Mouse (Mus musculus) heart, embryonic 10.5 days (tissue): ENCODE results near the gene Gm27021. TPM values are rescaled to one million over a fixed set of nuclear protein-coding genes. Genes with fewer than 3 reads are reported as not detected.

ENCODE experiments used
- DNase-seq: peaks from one replicate; pipeline ENCODE4 v3.0.0-alpha.2; 2017; ENCODE audit warnings: low spot score
- H3K27ac ChIP-seq: fragments of 300-500 bp; sonication (generic); 2 replicates; pipeline ENCODE4 v1.5.1; 2016; ENCODE audit warnings: mild to moderate bottlenecking
- H3K27me3 ChIP-seq: fragments of 300-500 bp; sonication (generic); 2 replicates; pipeline ENCODE4 v1.6.1; 2016; ENCODE audit warnings: mild to moderate bottlenecking; ENCODE audit not compliant: poor library complexity, insufficient read depth, severe bottlenecking
- H3K36me3 ChIP-seq: fragments of 300-500 bp; sonication (generic); 2 replicates; pipeline ENCODE4 v1.6.1; 2016; ENCODE audit warnings: mild to moderate bottlenecking, moderate library complexity
- H3K4me1 ChIP-seq: fragments of 300-500 bp; sonication (generic); 2 replicates; pipeline ENCODE4 v1.6.1; 2016; ENCODE audit warnings: mild to moderate bottlenecking
- H3K4me3 ChIP-seq: fragments of 300-500 bp; sonication (generic); 2 replicates; pipeline ENCODE4 v1.5.1; 2016; ENCODE audit warnings: mild to moderate bottlenecking, moderate library complexity
- H3K9me3 ChIP-seq: fragments of 300-500 bp; sonication (generic); 2 replicates; pipeline ENCODE4 v1.6.1; 2016; ENCODE audit warnings: mild to moderate bottlenecking, moderate library complexity
- WGBS: fragments of 180-500 bp; shearing (Covaris S2); methylation state at CpG from one replicate; pipeline ENCODE4 v1.1.7; 2016; 5-methylcytosine and 5-hydroxymethylcytosine counted together
- polyA plus RNA-seq: library from polyadenylated mRNA; unstranded; fragments of >200 nt; fragmentation: Nextera tagmentation; extraction: Ambion mirVana; gene quantifications from 2 replicates; pipeline ENCODE4 v1.2.1, GENCODE M21; 2016

Gm27021 gene
- polyA plus RNA-seq, 1 experiment from 2014 or later: 1.9 TPM

DNA sequence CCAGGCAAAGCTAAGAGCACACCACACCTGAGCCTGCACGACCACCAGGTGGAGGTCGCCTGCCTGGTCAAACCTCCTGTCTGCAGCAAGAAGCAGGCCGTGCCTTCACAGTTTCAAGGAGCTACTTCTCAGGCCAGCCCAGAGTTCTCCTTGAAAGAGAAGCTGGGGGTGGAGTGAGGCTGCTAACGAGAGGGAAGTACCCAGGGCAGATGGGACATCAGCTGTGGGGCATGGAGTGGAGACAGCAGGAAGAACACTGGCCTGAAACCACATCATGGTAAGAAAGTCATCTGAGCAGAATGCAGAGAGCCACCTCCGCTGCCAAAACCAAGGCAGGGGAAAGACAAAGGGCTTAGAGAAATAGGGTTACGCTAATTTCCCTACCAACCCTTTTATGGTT lies 3.3 kb downstream of the Gm27021 start:
- Histone ChIP-seq H3K36me3 (peaks cover 23% of the 10 kb centered on the region), H3K27me3 (no peaks in the 10 kb centered on the region), H3K4me3 (no peak overlapping the region), H3K4me1 (peaks cover 40% of the 10 kb centered on the region), H3K27ac (no peak overlapping the region), H3K9me3 (no peaks in the 10 kb centered on the region)
- 81% methylated on average over 6 of the region's 6 CpGs for WGBS
- no peak for DNase-seq

DNA sequence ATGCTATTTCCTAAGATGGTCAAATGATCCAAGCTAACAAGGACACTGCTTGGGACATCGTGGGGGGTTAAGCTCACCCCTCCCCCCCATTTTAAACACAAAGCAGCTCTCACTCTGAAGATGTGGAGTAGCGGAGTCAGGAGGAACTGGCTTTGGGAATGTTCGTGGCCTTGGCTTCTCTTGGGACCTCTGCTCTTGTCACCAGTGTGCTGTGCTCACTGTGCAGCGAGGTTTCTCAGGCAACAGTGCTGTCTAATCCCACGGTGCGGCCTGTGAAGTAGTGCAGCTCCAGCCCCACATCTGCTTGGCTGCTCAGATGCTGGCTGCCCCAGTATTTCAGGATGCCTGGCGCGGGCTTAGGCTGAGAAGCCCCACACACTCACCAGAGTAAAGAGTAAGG lies 10.5 kb downstream of the Gm27021 start:
- H3K36me3 ChIP-seq: peaks cover 73% of the 10 kb centered on the region
- H3K27ac ChIP-seq: no peak overlapping the region
- H3K27me3 ChIP-seq: no peaks in the 10 kb centered on the region
- H3K4me3 ChIP-seq: no peak overlapping the region
- no peaks in the 10 kb centered on the region for H3K9me3 ChIP-seq
- DNase-seq: no peak
- no peaks in the 10 kb centered on the region for H3K4me1 ChIP-seq
- 91% methylated on average over 8 of the region's 8 CpGs for WGBS

DNA sequence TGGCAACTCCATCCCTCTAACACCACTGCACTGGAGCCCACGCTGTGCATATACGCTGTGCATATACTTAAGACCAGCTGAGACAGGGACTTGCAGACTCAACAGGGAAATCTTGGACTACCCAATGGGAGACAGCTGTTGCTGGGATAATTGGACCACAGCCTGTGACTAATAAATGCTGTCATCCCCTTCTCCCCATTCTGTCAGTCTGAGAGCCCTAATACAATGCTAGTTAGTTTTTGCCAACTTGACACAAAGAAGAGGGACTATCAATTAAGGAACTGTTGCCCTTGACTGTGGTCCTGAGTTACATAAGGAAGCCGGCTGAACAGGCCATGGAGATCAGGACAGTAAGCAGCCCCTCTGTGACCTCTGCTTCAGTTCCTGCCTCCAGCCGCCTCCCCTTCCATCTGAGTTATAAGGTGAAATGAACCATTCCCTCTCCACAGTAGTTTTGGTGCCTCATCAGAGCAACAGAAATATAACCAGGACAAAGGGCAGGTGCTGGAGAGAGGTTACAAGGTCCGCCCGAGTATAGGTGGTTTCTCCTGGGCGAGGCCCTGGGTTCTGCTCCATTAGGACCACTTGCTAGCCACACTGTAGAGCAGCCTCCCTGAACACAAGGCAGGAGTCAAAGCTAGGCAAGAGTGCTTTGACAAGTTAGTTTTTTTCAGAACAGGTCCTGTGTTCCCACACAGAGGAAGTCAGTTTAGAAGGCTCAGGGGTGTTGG lies 11.4 kb downstream of the Gm27021 start:
- WGBS: 89% methylated on average over 7 of the region's 7 CpGs
- H3K9me3 ChIP-seq: no peaks in the 10 kb centered on the region
- H3K27ac ChIP-seq: no peak overlapping the region
- H3K36me3 ChIP-seq: peaks cover 73% of the 10 kb centered on the region
- no peak for DNase-seq
- no peaks in the 10 kb centered on the region for H3K27me3 ChIP-seq
- H3K4me1 ChIP-seq: no peaks in the 10 kb centered on the region
- H3K4me3 ChIP-seq: no peak overlapping the region

DNA sequence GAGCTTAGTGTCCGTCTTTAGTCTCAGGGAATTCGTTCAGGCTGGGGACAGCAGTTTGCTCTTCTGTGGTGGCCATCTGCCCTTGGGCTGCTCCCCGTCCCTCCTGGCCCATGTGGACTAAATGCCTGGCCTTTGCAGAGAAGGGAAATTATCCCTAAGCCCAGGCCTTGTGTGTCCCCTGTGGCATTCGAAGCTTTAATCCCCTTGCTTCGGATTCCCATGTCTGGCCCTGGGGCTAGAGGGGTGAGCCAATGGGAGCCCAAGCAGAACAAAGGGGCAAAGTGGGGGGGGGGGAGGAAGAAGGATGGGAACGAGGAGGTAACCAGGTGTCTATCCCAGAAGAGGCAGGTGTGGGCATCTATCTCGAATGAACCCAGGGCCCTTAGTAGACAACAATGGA lies 20.3 kb downstream of the Gm27021 start, which contains the start of gene 1190005I06Rik:
TSS of gene 1190005I06Rik (minus strand) at position 101 of the 400 bp plus-strand sequence.
- H3K9me3 ChIP-seq: no peaks in the 10 kb centered on the region
- H3K27me3 ChIP-seq: no peaks in the 10 kb centered on the region
- no peak for DNase-seq
- H3K36me3 ChIP-seq: 0 out of 2 replicates have a peak, but pooled peaks cover 8% of the 10 kb centered on the region
- H3K27ac ChIP-seq: no peak within 1 kb of the TSS
- WGBS: 55% methylated on average over 7 of the region's 7 CpGs
- no peaks in the 10 kb centered on the region for H3K4me1 ChIP-seq
- no peak within 1 kb of the TSS for H3K4me3 ChIP-seq

DNA sequence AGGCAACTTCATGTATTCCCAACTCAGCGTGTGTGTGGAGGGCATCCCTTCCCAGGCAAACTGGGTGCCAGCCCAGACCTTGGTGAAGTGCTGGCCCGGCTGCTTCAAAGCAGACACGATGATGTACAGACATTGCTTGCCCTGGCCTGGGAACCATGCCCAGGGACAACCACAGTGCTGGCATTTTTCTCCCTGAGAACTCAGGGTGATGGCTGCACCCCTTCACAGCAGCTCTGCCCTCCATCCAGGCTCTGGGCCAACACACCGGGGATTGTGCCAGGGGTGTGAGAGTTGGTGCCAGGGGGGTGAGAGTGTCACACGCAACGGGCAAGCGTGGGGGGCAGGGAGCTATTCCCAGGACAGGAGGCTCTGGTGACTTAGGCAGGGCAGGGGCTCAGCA lies 23.2 kb downstream of the Gm27021 start:
- H3K36me3 ChIP-seq: no peaks in the 10 kb centered on the region
- H3K9me3 ChIP-seq: no peaks in the 10 kb centered on the region
- no peak overlapping the region for H3K4me3 ChIP-seq
- no peak for DNase-seq
- no peak overlapping the region for H3K27ac ChIP-seq
- H3K4me1 ChIP-seq: 0 out of 2 replicates have a peak, but pooled peaks cover 12% of the 10 kb centered on the region
- 85% methylated on average over 7 of the region's 7 CpGs for WGBS
- H3K27me3 ChIP-seq: no peaks in the 10 kb centered on the region

DNA sequence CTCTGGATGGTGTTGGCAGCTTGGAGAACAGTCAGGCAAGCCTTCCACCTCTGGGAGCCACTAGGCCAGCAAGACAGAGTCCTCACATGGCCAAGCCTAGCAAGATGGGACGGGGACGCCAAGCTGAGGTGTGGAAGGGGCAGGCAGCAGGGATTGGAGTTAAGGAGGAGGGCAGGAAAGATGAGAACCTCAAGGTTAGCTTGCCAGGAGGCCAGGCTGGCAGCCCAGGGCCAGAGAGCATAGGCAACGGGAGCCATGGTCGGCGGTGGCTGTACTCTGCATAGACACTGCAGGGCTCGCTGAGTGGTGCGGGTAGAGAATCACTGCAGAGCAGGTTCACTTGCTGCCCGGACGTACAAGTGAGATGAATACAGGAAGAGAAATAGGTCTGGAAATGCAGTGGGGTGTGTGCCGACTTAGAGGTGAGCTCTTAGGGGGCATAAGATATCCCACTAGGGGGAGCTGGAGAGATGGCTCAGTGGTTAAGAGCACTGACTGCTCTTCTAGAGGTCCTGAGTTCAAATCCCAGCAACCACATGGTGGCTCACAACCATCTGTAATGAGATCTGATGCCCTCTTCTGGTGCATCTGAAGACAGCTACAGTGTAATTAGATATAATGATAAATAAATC lies 25.7 kb downstream of the Gm27021 start:
- 76% methylated on average over 10 of the region's 10 CpGs for WGBS
- H3K4me1 ChIP-seq: 0 out of 2 replicates have a peak, but pooled peaks cover 12% of the 10 kb centered on the region
- DNase-seq: no peak
- H3K4me3 ChIP-seq: no peak overlapping the region
- H3K9me3 ChIP-seq: no peaks in the 10 kb centered on the region
- no peak overlapping the region for H3K27ac ChIP-seq
- H3K36me3 ChIP-seq: no peaks in the 10 kb centered on the region
- H3K27me3 ChIP-seq: no peaks in the 10 kb centered on the region; the same call in 1 of the 2 replicates

DNA sequence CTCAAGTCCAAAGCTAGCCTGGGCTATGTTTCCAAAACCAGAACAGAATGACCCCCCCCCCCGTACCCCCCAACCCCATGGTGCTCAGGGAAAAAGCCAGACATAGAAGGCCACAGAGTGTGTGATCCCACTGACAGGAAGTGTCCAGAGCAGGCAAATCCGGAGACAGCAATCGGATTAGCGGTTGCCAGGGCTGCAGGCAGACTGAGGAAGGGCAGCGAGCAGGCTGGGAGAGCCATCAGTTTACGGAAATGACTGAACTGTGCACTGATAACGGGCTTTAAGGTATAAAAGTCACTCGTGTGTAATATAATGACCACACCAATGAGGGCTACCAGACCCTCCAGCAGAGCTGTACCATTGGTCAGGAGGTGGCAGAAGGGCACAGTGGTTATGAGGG lies 26.6 kb downstream of the Gm27021 start:
- Histone ChIP-seq H3K4me3 (no peak overlapping the region), H3K27ac (no peak overlapping the region), H3K9me3 (no peaks in the 10 kb centered on the region), H3K36me3 (no peaks in the 10 kb centered on the region), H3K27me3 (peaks cover 5% of the 10 kb centered on the region), H3K4me1 (0 out of 2 replicates have a peak, but pooled peaks cover 14% of the 10 kb centered on the region)
- no peak for DNase-seq
- WGBS: 23% methylated on average over 8 of the region's 8 CpGs

DNA sequence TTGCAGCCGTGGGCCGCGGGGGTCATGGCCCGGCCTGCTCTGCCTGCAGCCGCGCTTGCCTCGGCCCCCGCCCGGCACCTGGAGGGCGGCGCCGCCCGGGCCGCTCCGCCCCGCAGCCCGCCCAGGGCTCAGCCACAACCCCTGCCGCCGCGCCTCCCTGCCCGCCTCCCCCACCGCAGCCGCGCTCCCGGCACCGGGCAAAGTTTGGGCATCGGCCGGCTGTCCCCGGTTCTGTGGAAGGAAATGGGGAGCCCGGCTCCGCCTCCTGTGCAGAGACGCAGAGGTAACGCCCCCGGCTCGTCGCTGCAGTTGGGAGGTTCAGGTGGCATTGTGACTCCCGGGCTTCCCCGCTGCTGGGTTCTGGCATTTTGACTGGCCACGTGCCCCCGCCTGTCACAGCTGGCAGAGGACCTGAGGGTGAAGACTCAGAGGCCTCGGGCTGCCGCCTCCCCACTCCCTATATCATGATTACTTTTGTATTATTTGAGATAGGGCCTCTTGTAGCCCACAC lies 33.5 kb downstream of the Gm27021 start:
- Histone ChIP-seq H3K36me3 (no peaks in the 10 kb centered on the region), H3K4me1 (peaks cover 51% of the 10 kb centered on the region), H3K27ac (peak overlapping the region; percentile 78), H3K4me3 (peak overlapping the region; percentile 78), H3K9me3 (peaks cover 3% of the 10 kb centered on the region; the same call in 1 of the 2 replicates), H3K27me3 (peaks cover 53% of the 10 kb centered on the region)
- peak; percentile 82 for DNase-seq
- under 1% methylated on average over 42 of the region's 42 CpGs for WGBS

DNA sequence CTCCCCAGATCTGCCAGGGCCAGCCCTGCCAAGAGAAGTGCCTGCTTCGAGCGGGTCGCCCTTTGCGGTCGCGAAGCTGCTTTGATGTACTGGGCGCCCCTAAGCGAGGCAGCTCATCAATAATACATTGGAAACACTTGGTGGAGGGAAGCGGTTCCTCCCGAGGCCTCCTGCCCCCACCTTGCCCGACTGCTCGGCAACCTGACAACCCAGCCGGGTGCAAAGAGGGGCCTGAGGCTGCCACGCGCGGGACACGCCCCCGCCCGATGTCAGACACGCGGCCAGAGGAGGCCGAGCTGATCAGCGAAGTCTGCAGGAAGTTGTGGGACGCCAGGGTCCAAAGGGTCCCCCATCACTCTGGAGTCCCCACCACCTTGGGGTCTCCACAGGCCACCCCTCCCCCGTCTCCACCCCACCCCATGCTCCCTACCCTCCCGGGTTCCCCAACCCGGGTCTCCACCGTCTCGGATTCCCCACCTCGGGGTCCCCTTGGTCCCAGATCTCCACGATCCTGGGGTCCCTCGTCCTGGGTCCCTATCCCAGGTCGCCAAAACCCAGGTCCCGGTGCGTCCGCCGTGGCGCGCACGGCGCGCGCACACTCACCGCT lies 34.1 kb downstream of the Gm27021 start:
- WGBS: 1% methylated on average over 44 of the region's 44 CpGs
- no peak for DNase-seq
- peak overlapping the region; percentile 78 for H3K27ac ChIP-seq
- no peaks in the 10 kb centered on the region for H3K36me3 ChIP-seq
- H3K4me3 ChIP-seq: peak overlapping the region; percentile 78
- peaks cover 51% of the 10 kb centered on the region for H3K4me1 ChIP-seq
- H3K27me3 ChIP-seq: peaks cover 53% of the 10 kb centered on the region
- H3K9me3 ChIP-seq: peaks cover 3% of the 10 kb centered on the region; the same call in 1 of the 2 replicates

DNA sequence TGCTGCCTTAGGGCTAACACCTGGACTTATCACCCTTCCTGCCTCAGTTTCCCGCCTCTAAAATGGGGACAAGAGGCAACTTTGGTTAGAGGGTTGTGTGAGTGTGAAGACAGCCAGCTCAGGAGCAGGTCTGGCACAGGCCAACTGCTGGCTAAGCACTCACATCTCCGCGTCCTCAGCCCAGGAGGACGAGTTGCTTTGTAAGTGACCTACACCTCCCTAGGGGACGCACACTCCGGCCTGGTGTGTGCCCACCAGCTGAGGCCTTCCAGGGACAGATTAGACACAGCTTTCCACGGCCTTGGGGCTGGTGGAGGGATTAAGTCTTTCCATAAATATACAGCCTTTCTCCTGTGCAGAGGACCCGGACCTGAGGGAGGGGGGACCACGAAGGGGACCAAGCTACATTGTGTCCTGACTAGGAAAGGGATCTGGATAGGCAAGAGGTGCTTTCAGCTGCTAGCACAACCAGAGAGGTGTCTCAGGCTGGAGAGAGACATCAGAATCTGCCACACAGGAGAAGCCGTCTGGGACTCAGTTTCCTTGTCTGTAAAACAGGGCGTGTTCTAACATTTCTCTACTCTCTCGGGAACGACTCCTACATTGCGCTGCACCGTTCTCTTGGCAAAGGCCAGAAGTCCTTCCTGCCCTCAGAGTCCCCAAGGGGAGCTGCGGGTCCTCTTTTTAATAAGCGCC lies 34.8 kb downstream of the Gm27021 start:
- Histone ChIP-seq H3K4me3 (peak overlapping the region; percentile 78), H3K36me3 (no peaks in the 10 kb centered on the region), H3K9me3 (peaks cover 3% of the 10 kb centered on the region; the same call in 1 of the 2 replicates), H3K27me3 (peaks cover 53% of the 10 kb centered on the region), H3K27ac (peak overlapping the region; percentile 78; the same call in 1 of the 2 replicates), H3K4me1 (peaks cover 54% of the 10 kb centered on the region)
- DNase-seq: no peak
- WGBS: 24% methylated on average over 17 of the region's 17 CpGs

DNA sequence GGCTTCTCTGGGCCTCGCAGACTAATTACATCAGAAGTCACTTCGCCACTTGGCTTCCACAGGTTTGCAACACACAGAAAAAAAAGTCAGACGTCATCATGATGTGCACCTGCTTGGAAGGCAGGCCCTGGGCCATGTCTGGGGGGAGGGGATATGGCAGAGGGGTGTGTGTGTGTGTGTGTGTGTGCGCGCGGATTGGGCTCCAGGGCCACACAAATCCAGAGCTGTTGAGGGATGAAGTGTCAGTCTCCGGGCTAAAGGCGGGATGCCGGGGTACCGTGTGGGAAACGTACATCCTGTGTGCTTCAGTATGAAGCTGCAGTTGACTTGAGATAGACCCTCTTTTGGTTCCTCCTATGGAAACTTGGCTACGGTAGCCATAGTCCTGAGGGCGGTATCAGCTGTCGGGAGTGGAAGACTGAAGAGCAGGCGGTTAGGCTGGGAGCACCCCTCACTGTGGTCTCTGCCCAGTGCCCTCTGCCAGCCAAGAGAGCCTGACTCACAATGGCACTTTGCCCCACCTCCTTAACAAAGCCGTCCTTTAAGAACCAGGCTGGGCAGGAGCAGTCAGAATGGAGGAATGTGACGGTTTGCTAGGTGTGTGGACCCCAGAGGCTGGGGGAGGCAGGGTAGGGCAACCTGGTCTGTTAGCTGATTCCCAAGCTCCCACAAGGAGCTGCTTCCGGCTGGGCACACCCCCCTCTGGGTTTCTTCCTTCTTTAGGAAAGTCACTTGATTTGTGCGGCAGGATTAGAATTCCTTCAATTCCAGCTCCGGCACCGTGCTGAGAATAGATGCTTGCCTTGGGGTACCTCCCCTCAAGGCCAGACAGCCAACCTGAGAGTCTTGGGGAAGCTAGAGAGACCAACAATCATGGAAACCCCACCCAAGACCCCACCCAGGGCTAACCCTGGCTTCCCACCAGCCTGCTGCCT lies 36.2 kb downstream of the Gm27021 start:
- DNase-seq: no peak
- Histone ChIP-seq H3K4me1 (peaks cover 54% of the 10 kb centered on the region), H3K27ac (no peak overlapping the region), H3K4me3 (no peak overlapping the region), H3K36me3 (no peaks in the 10 kb centered on the region), H3K27me3 (peaks cover 58% of the 10 kb centered on the region), H3K9me3 (peaks cover 3% of the 10 kb centered on the region; the same call in 1 of the 2 replicates)
- WGBS: 74% methylated on average over 21 of the region's 21 CpGs
